Mouse (Mus musculus) macrophage (primary cell): ENCODE measurements around the gene Cmklr1. TPM values are rescaled to one million over a fixed set of nuclear protein-coding genes. Genes with fewer than 3 reads are reported as not detected.

ENCODE experiments used
- H3K27ac ChIP-seq: fragments of 350-480 bp; formaldehyde crosslinking; 2 replicates; pipeline ENCODE4 v1.9.0; 2021
- H3K36me3 ChIP-seq: fragments of 350-480 bp; formaldehyde crosslinking; 2 replicates; pipeline ENCODE4 v1.9.0; 2021; ENCODE audit errors: inconsistent target
- H3K4me3 ChIP-seq: fragments of 350-480 bp; formaldehyde crosslinking; 2 replicates; pipeline ENCODE4 v1.9.0; 2021; ENCODE audit errors: inconsistent target
- H3K79me2 ChIP-seq: fragments of 350-480 bp; formaldehyde crosslinking; 2 replicates; pipeline ENCODE4 v1.9.0; 2021; ENCODE audit errors: inconsistent target
- WGBS: methylation state at CpG from one replicate; pipeline ENCODE4 v1.1.7; 2026; ENCODE audit warnings: inconsistent platforms; ENCODE audit not compliant: missing documents; 5-methylcytosine and 5-hydroxymethylcytosine counted together
- polyA plus RNA-seq: library from polyadenylated mRNA; stranded (reverse); fragments of 250-400 nt; gene quantifications from 3 replicates; pipeline ENCODE4 v1.2.4, GENCODE M21; 2018; ENCODE audit warnings: inconsistent platforms

Gene Cmklr1
- polyA plus RNA-seq, 1 experiment from 2014 or later, result 82.0 TPM

- peaks cover 15% of the 10 kb centered on the region; the same call in 1 of the 2 replicates for H3K79me2 ChIP-seq
- H3K4me3 ChIP-seq, result no peak overlapping the region
- WGBS, result no CpG with 5 or more reads among the region's 2 CpGs
- H3K36me3 ChIP-seq, result peaks cover 32% of the 10 kb centered on the region; the same call in 1 of the 2 replicates
- H3K27ac ChIP-seq, result no peak overlapping the region
These were observed 27.2 kb downstream of the Cmklr1 start for GRCm38 (mm10) chr5:113623052-113623451.

GRCm38 (mm10) chr5:113620999-113621398 lies 29.2 kb downstream of the Cmklr1 start:
- WGBS, result 11% methylated on average over 7 of the region's 7 CpGs
- Histone ChIP-seq H3K36me3 (peaks cover 36% of the 10 kb centered on the region; the same call in 1 of the 2 replicates), H3K27ac (no peak overlapping the region), H3K4me3 (no peak overlapping the region), H3K79me2 (peaks cover 2% of the 10 kb centered on the region; the same call in 1 of the 2 replicates)

DNA sequence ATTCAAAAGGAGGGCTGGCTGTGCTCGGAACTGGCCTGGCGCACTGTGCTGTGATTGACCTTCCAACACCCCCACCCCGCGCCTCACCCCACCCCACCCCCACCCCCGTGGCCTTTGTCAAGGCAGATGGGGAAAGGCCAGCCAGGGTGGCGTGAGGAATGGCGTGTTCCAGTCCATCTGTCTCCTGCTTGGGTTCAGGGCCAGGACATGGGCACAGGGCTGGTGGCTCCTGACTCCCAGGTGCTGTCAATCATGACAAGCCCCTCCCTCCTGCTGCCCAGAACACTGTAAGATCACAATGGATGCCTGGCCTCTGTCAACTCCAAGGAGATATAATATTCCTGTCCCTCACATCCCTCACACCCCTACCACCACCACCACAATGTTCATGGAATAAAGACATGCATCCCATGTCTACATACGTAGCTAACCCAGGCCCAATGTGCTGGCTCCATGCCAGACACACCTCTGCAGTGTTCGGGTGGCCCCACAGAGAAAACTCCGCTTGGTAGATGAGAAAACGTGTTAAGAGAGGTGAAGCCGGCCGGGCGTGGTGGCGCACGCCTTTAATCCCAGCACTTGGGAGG lies 30.0 kb downstream of the Cmklr1 start:
- WGBS, result 85% methylated on average over 16 of the region's 16 CpGs

DNA sequence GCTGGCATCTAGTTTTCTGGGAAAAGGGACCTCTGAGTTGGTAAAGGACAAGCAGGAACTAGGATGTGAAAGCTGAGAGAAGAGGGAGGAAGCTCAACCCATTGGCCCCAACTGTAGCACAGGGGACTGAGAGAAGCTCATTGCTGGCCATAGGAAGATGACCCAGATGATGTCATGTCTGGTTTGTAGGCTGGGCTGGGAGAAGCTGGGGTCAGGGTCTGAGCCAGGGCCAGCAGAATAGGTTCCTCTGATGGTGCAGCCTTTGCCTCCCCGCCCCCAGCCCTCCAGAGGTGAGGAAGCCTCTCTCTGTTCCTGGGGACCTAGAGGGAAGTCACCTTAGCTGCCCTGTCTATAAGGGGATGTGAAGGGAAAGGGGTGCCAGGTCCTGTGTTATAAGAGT lies 31.1 kb downstream of the Cmklr1 start:
- WGBS, result 60% methylated on average over 1 of the region's 1 CpGs
- peaks cover 39% of the 10 kb centered on the region; the same call in 1 of the 2 replicates for H3K36me3 ChIP-seq
- H3K79me2 ChIP-seq, result no peaks in the 10 kb centered on the region; the same call in 1 of the 2 replicates
- H3K27ac ChIP-seq, result no peak overlapping the region
- no peak overlapping the region for H3K4me3 ChIP-seq

More for the DNA sequence above, 30.0 kb downstream of the Cmklr1 start:
- peaks cover 39% of the 10 kb centered on the region; the same call in 1 of the 2 replicates for H3K36me3 ChIP-seq
- no peak overlapping the region for H3K4me3 ChIP-seq
- no peaks in the 10 kb centered on the region; the same call in 1 of the 2 replicates for H3K79me2 ChIP-seq
- H3K27ac ChIP-seq, result no peak overlapping the region

GRCm38 (mm10) chr5:113618716-113619115 lies 31.5 kb downstream of the Cmklr1 start:
- H3K36me3 ChIP-seq, result peaks cover 39% of the 10 kb centered on the region; the same call in 1 of the 2 replicates
- H3K79me2 ChIP-seq, result no peaks in the 10 kb centered on the region; the same call in 1 of the 2 replicates
- WGBS, result 96% methylated on average over 4 of the region's 4 CpGs
- no peak overlapping the region for H3K27ac ChIP-seq
- H3K4me3 ChIP-seq, result no peak overlapping the region

DNA sequence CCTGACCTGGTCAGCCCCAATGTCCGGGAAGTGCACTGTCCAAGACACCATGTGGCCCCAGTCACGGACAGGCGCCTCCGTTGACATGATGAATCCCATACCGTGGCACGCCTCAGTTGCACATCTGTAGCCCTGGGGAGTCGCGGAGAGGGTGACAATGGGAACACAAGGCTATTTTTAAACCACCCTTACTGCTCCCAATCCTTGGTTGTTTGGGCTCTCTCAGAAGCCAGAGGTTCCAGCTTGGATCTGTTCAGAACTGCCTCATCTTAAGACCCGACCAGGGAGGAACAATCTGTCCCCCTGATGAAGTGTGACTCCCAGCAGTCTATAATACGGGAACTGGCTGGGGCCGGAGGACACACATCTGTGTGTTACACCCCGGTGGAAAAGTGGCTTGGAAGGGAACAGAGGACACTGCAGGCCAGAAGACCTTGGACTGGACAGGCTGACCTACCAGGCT lies 38.4 kb downstream of the Cmklr1 start:
- 90% methylated on average over 12 of the region's 12 CpGs for WGBS
- no peak overlapping the region for H3K27ac ChIP-seq
- H3K36me3 ChIP-seq, result peaks cover 48% of the 10 kb centered on the region; the same call in 1 of the 2 replicates
- no peak overlapping the region for H3K4me3 ChIP-seq
- H3K79me2 ChIP-seq, result no peaks in the 10 kb centered on the region

DNA sequence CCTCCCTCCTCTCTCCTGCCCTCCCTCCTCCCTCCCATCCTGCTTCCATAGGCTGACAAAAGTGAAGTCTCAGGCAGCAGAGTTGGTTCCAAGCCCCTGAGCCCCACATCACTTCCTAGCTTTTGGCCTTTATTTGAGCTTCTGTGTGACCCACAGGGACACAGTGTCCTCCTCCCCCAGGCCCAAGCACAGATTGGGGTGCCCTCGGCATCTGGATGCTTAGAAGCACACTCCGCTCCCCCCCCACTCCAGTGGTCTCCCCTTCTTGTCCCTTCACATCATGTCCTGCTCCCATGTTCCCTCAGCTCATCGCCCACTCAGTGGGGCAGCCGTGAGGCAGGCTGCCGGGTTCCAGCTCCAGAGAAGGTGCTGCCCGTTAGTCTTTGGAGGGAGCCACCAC lies 39.1 kb downstream of the Cmklr1 start:
- Histone ChIP-seq H3K79me2 (no peaks in the 10 kb centered on the region), H3K4me3 (no peak overlapping the region), H3K27ac (no peak overlapping the region), H3K36me3 (peaks cover 42% of the 10 kb centered on the region; the same call in 1 of the 2 replicates)
- 88% methylated on average over 6 of the region's 6 CpGs for WGBS

GRCm38 (mm10) chr5:113610490-113610889 lies 39.7 kb downstream of the Cmklr1 start:
- 96% methylated on average over 5 of the region's 6 CpGs for WGBS
- no peak overlapping the region for H3K27ac ChIP-seq
- no peaks in the 10 kb centered on the region for H3K79me2 ChIP-seq
- no peak overlapping the region for H3K4me3 ChIP-seq
- H3K36me3 ChIP-seq, result peaks cover 35% of the 10 kb centered on the region; the same call in 1 of the 2 replicates

DNA sequence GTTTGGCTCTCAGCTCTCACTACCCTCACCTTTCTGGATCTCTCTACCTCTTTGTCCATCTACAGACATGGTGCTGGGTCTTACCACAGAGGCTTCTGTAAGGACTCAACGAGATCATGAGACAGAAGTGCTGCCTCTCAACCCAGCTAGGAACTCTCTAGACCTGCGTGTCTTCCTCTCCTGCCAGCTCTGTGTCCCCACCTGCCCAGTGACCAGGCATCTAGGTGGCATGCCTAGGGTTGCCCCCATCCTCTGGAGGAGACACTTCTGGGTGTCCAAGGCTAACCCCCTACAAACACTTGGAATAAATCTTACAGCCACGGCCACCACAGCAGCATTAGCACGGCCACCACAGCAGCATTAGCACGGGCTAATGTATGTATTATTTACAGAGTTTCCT lies 40.3 kb downstream of the Cmklr1 start:
- Histone ChIP-seq H3K27ac (no peak overlapping the region), H3K4me3 (no peak overlapping the region), H3K36me3 (peaks cover 31% of the 10 kb centered on the region; the same call in 1 of the 2 replicates), H3K79me2 (no peaks in the 10 kb centered on the region)
- WGBS, result 80% methylated on average over 5 of the region's 5 CpGs

GRCm38 (mm10) chr5:113608511-113608910 lies 41.7 kb downstream of the Cmklr1 start:
- WGBS, result 68% methylated on average over 8 of the region's 8 CpGs
- Histone ChIP-seq H3K4me3 (no peak overlapping the region), H3K27ac (no peak overlapping the region), H3K36me3 (peaks cover 17% of the 10 kb centered on the region; the same call in 1 of the 2 replicates), H3K79me2 (no peaks in the 10 kb centered on the region)

- 40% methylated on average over 8 of the region's 13 CpGs for WGBS
- H3K79me2 ChIP-seq, result no peaks in the 10 kb centered on the region
- peaks cover 12% of the 10 kb centered on the region; the same call in 1 of the 2 replicates for H3K36me3 ChIP-seq
- no peak overlapping the region for H3K4me3 ChIP-seq
- no peak overlapping the region for H3K27ac ChIP-seq
These were observed 42.2 kb downstream of the Cmklr1 start for GRCm38 (mm10) chr5:113607941-113608431.

DNA sequence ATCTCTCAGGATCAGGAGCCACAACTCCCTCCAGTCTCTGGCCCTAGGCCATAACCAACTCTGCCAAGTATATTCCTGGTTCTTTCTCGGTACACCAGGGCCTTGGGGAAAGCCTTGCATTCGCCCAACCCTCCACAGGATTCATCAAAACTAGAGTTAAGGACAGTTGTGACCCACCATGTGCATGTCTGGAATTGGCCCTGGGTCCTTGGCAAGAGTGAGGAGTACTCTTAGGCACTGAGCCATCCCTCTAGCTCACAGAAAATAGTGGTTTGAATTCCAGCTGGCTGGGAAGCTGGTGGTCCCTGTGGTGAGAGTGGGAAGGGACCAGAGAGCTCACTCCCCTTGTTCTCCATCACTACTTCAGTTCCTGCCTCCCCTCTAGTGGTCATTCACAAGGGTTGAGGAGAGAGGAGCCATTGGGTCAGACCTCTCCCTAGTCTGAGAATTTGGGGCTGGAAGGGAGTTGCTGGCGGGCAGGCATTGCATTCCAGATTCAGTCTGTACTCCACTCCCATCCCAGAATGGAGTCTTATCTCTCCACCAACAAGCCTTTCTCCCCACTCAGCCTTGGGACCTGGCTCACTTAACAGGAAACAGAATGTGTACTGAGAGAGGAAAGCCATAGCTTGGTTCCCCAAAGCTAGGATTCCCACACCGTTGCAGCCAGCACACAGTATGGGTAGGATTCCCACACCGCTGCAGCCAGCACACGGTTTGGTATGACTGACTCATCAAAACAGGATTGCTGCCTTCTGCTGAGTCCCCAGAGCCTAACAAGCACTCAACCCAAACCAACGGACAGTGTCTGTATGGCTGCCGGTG lies 43.1 kb downstream of the Cmklr1 start:
- Histone ChIP-seq H3K79me2 (no peaks in the 10 kb centered on the region), H3K36me3 (peaks cover 7% of the 10 kb centered on the region; the same call in 1 of the 2 replicates), H3K4me3 (no peak overlapping the region), H3K27ac (no peak overlapping the region)
- WGBS, result 58% methylated on average over 8 of the region's 8 CpGs

DNA sequence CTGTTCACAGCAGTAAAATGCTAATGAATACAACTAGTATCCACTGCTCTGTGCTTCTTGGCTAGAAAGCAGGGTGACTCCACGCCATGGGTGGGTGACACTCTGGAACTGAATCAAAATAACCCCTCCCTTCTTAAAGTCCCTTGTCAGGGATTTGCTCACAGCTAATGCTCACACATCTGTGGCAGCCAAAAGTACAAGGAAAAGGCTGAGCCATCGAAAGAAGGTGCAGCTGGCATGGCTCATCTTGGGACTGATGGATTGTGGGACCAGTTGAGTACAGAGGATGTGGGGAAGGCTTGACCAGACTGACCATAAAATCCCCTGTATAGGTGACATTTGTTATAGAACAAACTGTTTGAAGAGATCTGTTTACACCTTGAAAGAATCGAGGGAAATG lies 44.1 kb downstream of the Cmklr1 start:
- no peak overlapping the region for H3K27ac ChIP-seq
- WGBS, result 82% methylated on average over 3 of the region's 3 CpGs
- H3K79me2 ChIP-seq, result no peaks in the 10 kb centered on the region
- H3K4me3 ChIP-seq, result no peak overlapping the region
- H3K36me3 ChIP-seq, result no peaks in the 10 kb centered on the region

GRCm38 (mm10) chr5:113604758-113605157 lies 45.5 kb downstream of the Cmklr1 start:
- 77% methylated on average over 4 of the region's 4 CpGs for WGBS
- Histone ChIP-seq H3K4me3 (no peak overlapping the region), H3K36me3 (no peaks in the 10 kb centered on the region), H3K79me2 (no peaks in the 10 kb centered on the region), H3K27ac (no peak overlapping the region)

DNA sequence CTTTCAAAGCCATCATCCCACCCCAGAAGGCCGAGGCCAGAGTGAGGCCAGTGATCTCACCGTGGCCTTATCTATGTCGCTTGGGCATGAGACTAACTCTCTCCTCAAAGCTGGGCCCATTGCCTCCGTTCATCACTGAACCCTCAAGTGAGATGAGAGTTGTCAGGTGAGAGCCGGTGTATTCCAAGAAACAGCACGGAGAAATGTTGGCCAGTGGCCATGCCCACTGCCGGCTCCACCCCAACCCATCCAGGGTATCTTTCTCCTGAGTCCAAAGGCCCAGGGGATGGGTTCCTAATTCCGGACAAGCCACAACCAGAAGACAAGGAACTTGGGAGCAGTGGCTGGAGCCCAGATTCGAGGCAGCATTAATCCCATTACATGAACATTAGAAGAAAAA lies 46.8 kb downstream of the Cmklr1 start:
- no peaks in the 10 kb centered on the region for H3K36me3 ChIP-seq
- H3K27ac ChIP-seq, result no peak overlapping the region
- no peaks in the 10 kb centered on the region for H3K79me2 ChIP-seq
- WGBS, result 88% methylated on average over 9 of the region's 9 CpGs
- no peak overlapping the region for H3K4me3 ChIP-seq
